Mouse (Mus musculus) embryonic facial prominence, embryonic 10.5 days (tissue): ENCODE data around the gene Tcf19. TPM values are rescaled to one million over a fixed set of nuclear protein-coding genes. Genes with fewer than 3 reads are reported as not detected.
"Not testable (repeated sequence)": the region's sequence is repeated elsewhere in the genome, so short reads cannot be mapped to it uniquely, and the experiment has no call there.

Experiments
- DNase-seq: peaks from one replicate; pipeline ENCODE4 v3.0.0-alpha.2; 2017; ENCODE audit warnings: low spot score
- H3K27ac ChIP-seq: fragments of 300-500 bp; sonication (generic); replicated peaks from 2 replicates; pipeline ENCODE4 v1.5.1; 2016; ENCODE audit warnings: mild to moderate bottlenecking
- H3K27me3 ChIP-seq: fragments of 300-500 bp; sonication (generic); replicated peaks from 2 replicates; pipeline ENCODE4 v1.6.1; 2016; ENCODE audit warnings: low read depth, mild to moderate bottlenecking; ENCODE audit not compliant: poor library complexity, severe bottlenecking
- H3K36me3 ChIP-seq: fragments of 300-500 bp; sonication (generic); replicated peaks from 2 replicates; pipeline ENCODE4 v1.6.1; 2016; ENCODE audit warnings: mild to moderate bottlenecking, moderate library complexity
- H3K4me1 ChIP-seq: fragments of 300-500 bp; sonication (generic); 2 replicates; pipeline ENCODE4 v1.6.1; 2016
- H3K4me3 ChIP-seq: fragments of 300-500 bp; sonication (generic); 2 replicates; pipeline ENCODE4 v1.5.1; 2016; ENCODE audit warnings: mild to moderate bottlenecking, moderate library complexity
- H3K9me3 ChIP-seq: fragments of 300-500 bp; sonication (generic); 2 replicates; pipeline ENCODE4 v1.6.1; 2016; ENCODE audit warnings: mild to moderate bottlenecking
- WGBS: fragments of 180-500 bp; shearing (Covaris S2); methylation state at CpG from one replicate; pipeline ENCODE4 v1.1.7; 2016; 5-methylcytosine and 5-hydroxymethylcytosine counted together
- polyA plus RNA-seq: library from polyadenylated mRNA; unstranded; fragments of >200 nt; fragmentation: Nextera tagmentation; extraction: Ambion mirVana; gene quantifications from 2 replicates; pipeline ENCODE4 v1.2.1, GENCODE M21; 2016

The Tcf19 gene
- polyA plus RNA-seq, 1 experiment from 2014 or later = 45.5 TPM

- Histone ChIP-seq H3K27ac (0 out of 2 replicates have a peak overlapping the region, but pooled peaks have one; percentile 19), H3K4me1 (peaks cover 25% of the 10 kb centered on the region), H3K9me3 (no peaks in the 10 kb centered on the region), H3K27me3 (peaks cover 68% of the 10 kb centered on the region), H3K36me3 (no peaks in the 10 kb centered on the region), H3K4me3 (no peak overlapping the region)
- no peak for DNase-seq
- 17% methylated on average over 5 of the region's 5 CpGs for WGBS
Observed at GRCm38 (mm10) chr17:35503849-35504248, 12.8 kb downstream of the Tcf19 start.

GRCm38 (mm10) chr17:35502762-35503161 is 13.9 kb downstream of the Tcf19 start:
- Histone ChIP-seq H3K4me3 (no peak overlapping the region), H3K27ac (peak overlapping the region; percentile 79), H3K4me1 (peaks cover 25% of the 10 kb centered on the region), H3K27me3 (peaks cover 57% of the 10 kb centered on the region), H3K9me3 (no peaks in the 10 kb centered on the region), H3K36me3 (no peaks in the 10 kb centered on the region)
- DNase-seq = no peak
- WGBS = 42% methylated on average over 5 of the region's 5 CpGs

- H3K4me3 ChIP-seq = no peak overlapping the region
- no peaks in the 10 kb centered on the region for H3K36me3 ChIP-seq
- peaks cover 25% of the 10 kb centered on the region for H3K4me1 ChIP-seq
- peak; percentile 75 for DNase-seq
- H3K27ac ChIP-seq = peak overlapping the region; percentile 79
- H3K27me3 ChIP-seq = peaks cover 52% of the 10 kb centered on the region
- 3% methylated on average over 6 of the region's 6 CpGs for WGBS
- no peaks in the 10 kb centered on the region for H3K9me3 ChIP-seq
Observed at GRCm38 (mm10) chr17:35502226-35502625, 14.4 kb downstream of the Tcf19 start.

GRCm38 (mm10) chr17:35497124-35497523 is 19.5 kb downstream of the Tcf19 start:
- Histone ChIP-seq H3K27me3 (0 out of 2 replicates have a peak, but pooled peaks cover 10% of the 10 kb centered on the region), H3K4me1 (peaks cover 3% of the 10 kb centered on the region), H3K27ac (no peak overlapping the region), H3K4me3 (no peak overlapping the region), H3K9me3 (no peaks in the 10 kb centered on the region), H3K36me3 (no peaks in the 10 kb centered on the region)
- WGBS = 91% methylated on average over 7 of the region's 7 CpGs
- DNase-seq = no peak

GRCm38 (mm10) chr17:35490320-35490719 is 26.3 kb downstream of the Tcf19 start:
- Histone ChIP-seq H3K27me3 (0 out of 2 replicates have a peak, but pooled peaks cover 10% of the 10 kb centered on the region), H3K9me3 (no peaks in the 10 kb centered on the region), H3K27ac (no peak overlapping the region), H3K4me1 (peaks cover 10% of the 10 kb centered on the region), H3K4me3 (no peak overlapping the region), H3K36me3 (no peaks in the 10 kb centered on the region)
- 55% methylated on average over 5 of the region's 5 CpGs for WGBS
- DNase-seq = no peak

- H3K4me1 ChIP-seq = peaks cover 10% of the 10 kb centered on the region
- DNase-seq = no peak
- WGBS = 91% methylated on average over 2 of the region's 2 CpGs
- H3K9me3 ChIP-seq = no peaks in the 10 kb centered on the region
- H3K27me3 ChIP-seq = 0 out of 2 replicates have a peak, but pooled peaks cover 10% of the 10 kb centered on the region
- H3K36me3 ChIP-seq = no peaks in the 10 kb centered on the region
- no peak overlapping the region for H3K27ac ChIP-seq
- H3K4me3 ChIP-seq = no peak overlapping the region
Observed at GRCm38 (mm10) chr17:35488041-35488440, 28.6 kb downstream of the Tcf19 start.

- 59% methylated on average over 10 of the region's 10 CpGs for WGBS
- no peak for DNase-seq
Observed at GRCm38 (mm10) chr17:35486726-35487125, 29.9 kb downstream of the Tcf19 start.

GRCm38 (mm10) chr17:35485702-35486101 is 30.9 kb downstream of the Tcf19 start:
- 32% methylated on average over 4 of the region's 4 CpGs for WGBS
- Histone ChIP-seq H3K27me3 (0 out of 2 replicates have a peak, but pooled peaks cover 10% of the 10 kb centered on the region), H3K4me1 (peaks cover 10% of the 10 kb centered on the region), H3K4me3 (no peak overlapping the region), H3K27ac (0 out of 2 replicates have a peak overlapping the region, but pooled peaks have one; percentile 40), H3K36me3 (no peaks in the 10 kb centered on the region), H3K9me3 (no peaks in the 10 kb centered on the region)
- DNase-seq = no peak

More at GRCm38 (mm10) chr17:35486726-35487125, 29.9 kb downstream of the Tcf19 start:
- H3K4me3 ChIP-seq = no peak overlapping the region
- H3K27ac ChIP-seq = no peak overlapping the region
- no peaks in the 10 kb centered on the region for H3K36me3 ChIP-seq
- 0 out of 2 replicates have a peak, but pooled peaks cover 10% of the 10 kb centered on the region for H3K27me3 ChIP-seq
- peaks cover 10% of the 10 kb centered on the region for H3K4me1 ChIP-seq
- no peaks in the 10 kb centered on the region for H3K9me3 ChIP-seq

GRCm38 (mm10) chr17:35484066-35484465 is 32.6 kb downstream of the Tcf19 start:
- Histone ChIP-seq H3K9me3 (no peaks in the 10 kb centered on the region), H3K4me1 (peaks cover 6% of the 10 kb centered on the region; the same call in 1 of the 2 replicates), H3K4me3 (no peak overlapping the region), H3K27ac (no peak overlapping the region), H3K27me3 (0 out of 2 replicates have a peak, but pooled peaks cover 4% of the 10 kb centered on the region), H3K36me3 (no peaks in the 10 kb centered on the region)
- WGBS = 1% methylated on average over 9 of the region's 9 CpGs
- DNase-seq = peak; percentile 70

- H3K4me1 ChIP-seq = peaks cover 15% of the 10 kb centered on the region
- H3K4me3 ChIP-seq = peak within 1 kb of the TSS; percentile 60
- no peaks in the 10 kb centered on the region for H3K9me3 ChIP-seq
- no peaks in the 10 kb centered on the region for H3K36me3 ChIP-seq
- no peak within 1 kb of the TSS for H3K27ac ChIP-seq
- DNase-seq = peak; percentile 42
- 2% methylated on average over 80 of the region's 80 CpGs for WGBS
- H3K27me3 ChIP-seq = peaks cover 55% of the 10 kb centered on the region
Observed at GRCm38 (mm10) chr17:35469842-35470751, 46.5 kb downstream of the Tcf19 start, which contains the start of gene H2-Q10. TSS of gene H2-Q10 (plus strand) at chr17:35470089.

GRCm38 (mm10) chr17:35468936-35469335 is 47.7 kb downstream of the Tcf19 start:
- H3K9me3 ChIP-seq, H3K4me3 ChIP-seq, H3K36me3 ChIP-seq, DNase-seq, H3K27ac ChIP-seq: not testable (repeated sequence)
- WGBS = 68% methylated on average over 3 of the region's 3 CpGs
- peaks cover 15% of the 10 kb centered on the region for H3K4me1 ChIP-seq
- peaks cover 52% of the 10 kb centered on the region for H3K27me3 ChIP-seq

GRCm38 (mm10) chr17:35465651-35466050 is 51.0 kb downstream of the Tcf19 start:
- Histone ChIP-seq H3K4me1 (peaks cover 13% of the 10 kb centered on the region), H3K27me3 (peaks cover 25% of the 10 kb centered on the region)
- H3K36me3 ChIP-seq, H3K4me3 ChIP-seq, H3K27ac ChIP-seq, H3K9me3 ChIP-seq: not testable (repeated sequence)
- peak; percentile 71 for DNase-seq
- WGBS = 6% methylated on average over 8 of the region's 8 CpGs
